Mouse (Mus musculus) regulatory T cell (primary cell): ENCODE data around the gene Tmem107.

Experiments
- in situ Hi-C: fragments of 300-600 bp; cut with MboI, MseI; formaldehyde crosslinking; loops from one replicate; pipeline ENCODE4 v1.15.1; 2025; ENCODE audit warnings: high pct_unique_total_duplicates

Gene Tmem107

DNA sequence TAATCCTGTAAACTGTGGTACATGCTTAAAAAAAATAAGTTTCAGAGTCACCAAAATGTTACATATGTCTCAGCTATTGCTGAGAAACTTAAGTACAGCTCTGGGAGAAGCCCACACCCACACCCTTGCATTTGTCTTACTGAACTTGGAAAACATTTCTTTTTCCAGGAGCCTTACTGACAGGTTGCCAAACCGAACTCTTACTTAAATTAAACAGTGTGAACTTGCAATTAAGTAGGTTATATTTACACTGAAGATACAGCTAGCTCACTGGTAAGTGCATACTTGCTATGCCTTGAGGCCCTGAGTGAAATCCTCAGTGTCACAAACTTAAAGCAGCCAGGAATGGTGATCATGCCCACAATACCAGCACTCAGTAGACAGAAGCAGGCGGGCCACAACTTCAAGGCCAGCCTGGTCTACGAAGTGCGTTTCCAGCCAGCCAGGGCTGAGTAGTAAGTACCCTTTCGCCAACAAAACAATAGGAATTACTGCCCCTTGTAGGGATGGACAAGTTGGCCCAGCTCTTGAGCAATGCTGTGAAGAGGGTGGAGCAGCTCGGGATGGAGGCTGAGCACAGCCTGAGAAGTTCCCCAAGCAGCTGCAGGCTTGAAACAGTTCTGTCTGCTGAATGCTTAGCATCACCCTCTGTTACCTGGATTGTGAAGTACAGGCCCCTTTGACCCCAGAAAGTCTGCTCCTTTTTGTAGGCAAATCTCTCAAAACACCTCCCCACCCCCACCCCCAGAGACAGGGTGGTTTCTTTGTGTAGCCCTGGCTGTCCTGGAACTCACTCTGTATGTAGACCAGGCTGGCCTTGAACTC is 3.6 kb downstream of the Tmem107 start:
- in situ Hi-C loops: no loop called here

DNA sequence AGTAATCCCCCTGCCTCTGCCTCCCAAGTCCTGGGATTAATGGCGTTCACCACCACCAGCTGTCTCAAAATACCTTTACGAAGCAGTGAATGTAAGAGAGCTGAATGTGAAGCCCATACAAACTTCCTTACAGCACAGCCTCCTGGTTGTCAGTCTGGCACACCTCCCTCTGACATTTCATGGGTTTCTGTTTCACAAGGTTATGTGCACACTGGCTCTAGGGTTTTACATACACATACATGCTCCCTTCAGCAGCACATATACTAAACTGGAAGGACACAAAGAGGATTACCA is 4.1 kb downstream of the Tmem107 start:
- in situ Hi-C loops: no loop called here

DNA sequence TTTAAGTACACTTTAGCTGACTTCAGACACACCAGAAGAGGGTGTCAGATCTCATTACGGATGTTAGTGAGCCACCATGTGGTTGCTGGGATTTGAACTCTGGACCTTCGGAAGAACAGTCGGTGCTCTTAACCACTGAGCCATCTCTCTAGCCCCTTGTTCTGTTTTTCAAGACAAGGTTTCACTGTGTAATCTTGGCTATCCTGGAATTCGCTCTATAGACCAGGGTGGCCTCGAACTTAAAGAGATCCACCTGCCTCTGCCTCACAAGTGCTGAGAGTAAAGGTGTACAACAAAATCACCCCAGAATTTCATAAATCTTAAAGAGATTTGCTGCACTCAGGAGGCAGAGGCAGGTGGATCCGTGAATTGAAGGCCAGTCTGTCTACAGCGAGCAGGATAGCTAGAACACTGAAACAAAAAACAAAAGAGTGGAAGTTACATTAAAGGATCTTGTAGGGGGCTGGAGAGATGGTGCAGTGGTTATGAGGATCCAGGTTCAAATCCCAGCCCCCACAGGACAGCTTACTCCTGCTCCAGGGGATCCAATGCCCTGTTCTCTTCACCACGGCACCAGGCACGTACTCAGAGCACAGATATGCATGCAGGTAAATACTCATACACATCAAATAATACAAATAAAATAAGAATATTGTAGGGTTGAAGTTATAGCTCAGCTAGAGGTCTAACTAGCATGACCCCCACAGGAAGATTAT is 5.3 kb downstream of the Tmem107 start:
- in situ Hi-C loops: no loop called here

- in situ Hi-C loops: no loop called here
These were observed 6.0 kb downstream of the Tmem107 start for GRCm38 (mm10) chr11:69076572-69076971.

DNA sequence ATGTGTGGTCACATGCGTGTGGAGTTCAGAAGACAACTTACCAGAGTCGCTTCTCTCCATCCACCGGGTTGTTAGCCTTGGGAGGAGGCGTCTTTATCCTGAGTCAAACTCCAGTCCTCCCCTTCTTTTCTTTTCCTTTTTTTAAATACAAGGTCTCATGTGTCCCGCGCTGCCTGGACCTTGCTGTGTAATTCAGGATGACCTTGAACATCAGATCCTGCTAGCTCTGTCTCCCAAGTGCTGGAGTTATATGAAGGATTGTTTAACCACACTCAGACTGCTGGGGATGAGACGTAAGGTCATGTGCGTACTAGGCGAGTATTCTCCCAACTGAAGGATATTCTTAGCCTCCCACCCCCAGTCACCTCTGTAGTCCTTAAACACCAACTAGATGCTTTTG is 6.7 kb downstream of the Tmem107 start:
- in situ Hi-C loops: no loop called here

- in situ Hi-C loops: no loop called here
These were observed 7.4 kb downstream of the Tmem107 start for GRCm38 (mm10) chr11:69078041-69078440.

DNA sequence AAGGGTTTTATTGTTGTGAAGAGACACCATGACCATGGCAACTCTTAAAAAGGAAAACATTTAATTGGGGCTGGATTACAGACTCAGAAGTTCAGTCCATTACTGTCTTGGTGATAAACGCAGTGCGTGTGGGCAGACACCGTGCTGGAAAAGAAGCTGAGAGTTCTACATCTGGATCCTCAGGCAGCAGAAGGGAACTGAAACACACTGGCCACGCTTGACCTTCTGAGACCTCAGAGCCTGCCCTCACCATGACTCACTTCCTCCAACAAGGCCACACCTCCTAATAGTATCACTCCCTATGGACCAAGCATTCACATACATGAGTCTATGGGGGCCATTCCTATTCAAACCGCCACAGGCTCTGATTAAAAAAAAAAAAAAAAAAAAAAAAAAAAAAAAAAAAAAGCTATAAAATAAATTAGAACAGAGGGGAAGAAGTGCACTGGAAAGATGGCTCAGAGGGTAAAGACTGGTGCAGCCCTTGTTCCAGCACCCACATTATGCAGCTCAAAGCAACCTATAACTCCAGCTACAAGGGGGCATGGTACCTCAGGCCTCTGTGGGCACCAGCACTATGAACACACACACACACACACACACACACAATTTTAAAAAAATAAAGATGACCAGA is 8.3 kb downstream of the Tmem107 start:
- in situ Hi-C loops: no loop called here

GRCm38 (mm10) chr11:69080102-69080854 is 9.7 kb downstream of the Tmem107 start:
- in situ Hi-C loops: loop anchor here (10.0 kb wide), 1 partner anchor 1685 kb away; the partner anchor contains the start of gene Zfp3

- in situ Hi-C loops: loop anchor here (10.0 kb wide), 1 partner anchor 1684 kb away; the partner anchor contains the start of gene Zfp3
These were observed 10.2 kb downstream of the Tmem107 start for GRCm38 (mm10) chr11:69080855-69081222.

DNA sequence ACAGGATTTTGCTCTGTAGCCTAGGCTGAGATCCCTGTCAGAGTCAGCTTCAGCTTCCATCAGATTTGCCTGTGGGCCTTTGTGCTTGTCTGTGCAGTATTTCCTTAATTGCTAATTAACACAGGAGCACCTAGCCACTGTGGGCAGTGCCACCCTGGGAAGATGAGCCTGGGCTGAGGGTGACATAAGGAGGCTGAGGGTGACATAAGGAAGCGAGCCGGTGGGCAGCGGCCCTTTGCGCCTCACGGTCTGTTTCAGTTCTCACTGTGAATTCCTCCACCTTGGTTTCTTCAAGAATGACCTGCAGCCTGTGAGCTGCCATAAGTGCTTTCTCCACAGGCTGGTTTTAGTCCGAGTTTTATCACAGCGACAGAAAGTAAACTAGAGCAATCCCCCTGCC is 11.0 kb downstream of the Tmem107 start:
- in situ Hi-C loops: loop anchor here (10.0 kb wide), 1 partner anchor 1683 kb away; the partner anchor contains the start of gene Zfp3

GRCm38 (mm10) chr11:69085608-69086007 is 15.0 kb downstream of the Tmem107 start:
- in situ Hi-C loops: loop anchor here (10.0 kb wide), 1 partner anchor 1679 kb away; the partner anchor contains the start of gene Zfp3

GRCm38 (mm10) chr11:69086390-69086789 is 15.8 kb downstream of the Tmem107 start:
- in situ Hi-C loops: loop anchor here (10.0 kb wide), 1 partner anchor 1678 kb away; the partner anchor contains the start of gene Zfp3

GRCm38 (mm10) chr11:69087082-69087481 is 16.5 kb downstream of the Tmem107 start:
- in situ Hi-C loops: loop anchor here (10.0 kb wide), 1 partner anchor 1678 kb away; the partner anchor contains the start of gene Zfp3

GRCm38 (mm10) chr11:69087597-69087996 is 17.0 kb downstream of the Tmem107 start:
- in situ Hi-C loops: loop anchor here (10.0 kb wide), 1 partner anchor 1677 kb away; the partner anchor contains the start of gene Zfp3

- in situ Hi-C loops: loop anchor here (10.0 kb wide), 1 partner anchor 1677 kb away; the partner anchor contains the start of gene Zfp3
These were observed 17.7 kb downstream of the Tmem107 start, which contains the start of gene Vamp2 for GRCm38 (mm10) chr11:69088103-69088855. TSS of gene Vamp2 (plus strand) at chr11:69088490.

DNA sequence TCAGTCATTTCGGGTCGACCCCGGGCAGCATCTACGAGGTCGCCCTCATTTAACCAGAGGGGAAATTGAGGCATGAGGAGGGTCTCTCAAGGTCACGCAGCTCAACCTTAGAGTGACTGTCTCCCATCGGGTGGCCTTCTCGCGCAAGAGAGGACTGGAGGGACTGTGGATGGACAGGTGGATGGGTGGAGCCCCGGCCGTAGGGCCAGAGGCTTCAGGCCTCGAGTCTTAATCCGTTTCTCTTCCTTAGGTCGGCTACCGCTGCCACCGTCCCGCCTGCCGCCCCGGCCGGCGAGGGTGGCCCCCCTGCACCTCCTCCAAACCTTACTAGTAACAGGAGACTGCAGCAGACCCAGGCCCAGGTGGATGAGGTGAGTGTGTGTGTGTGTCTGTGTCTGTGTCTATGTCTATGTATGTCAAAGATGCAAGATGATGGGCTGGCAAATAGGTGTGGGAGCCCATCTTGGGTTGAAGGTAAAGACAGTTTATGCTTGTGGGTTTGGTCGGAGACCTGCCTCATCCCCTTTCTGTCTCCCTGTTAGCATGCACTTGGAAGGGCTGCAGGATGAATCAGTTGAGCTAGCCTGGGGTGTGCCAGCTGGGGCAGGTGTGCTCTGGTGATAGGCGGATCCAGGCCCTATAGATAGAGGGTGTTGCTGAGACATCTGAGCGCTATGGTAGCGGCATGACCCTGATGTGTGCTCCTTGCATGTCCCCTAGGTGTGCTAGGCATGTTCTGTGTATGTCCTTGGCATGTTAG is 18.4 kb downstream of the Tmem107 start:
- in situ Hi-C loops: loop anchor here (10.0 kb wide), 1 partner anchor 1676 kb away; the partner anchor contains the start of gene Zfp3

GRCm38 (mm10) chr11:69089616-69090290 is 19.1 kb downstream of the Tmem107 start:
- in situ Hi-C loops: loop anchor here (10.0 kb wide), 2 partner anchors 905 to 1675 kb away; partner anchors contain the start of genes Gabarap, Phf23 and Zfp3

- in situ Hi-C loops: loop anchor here (10.0 kb wide), 1 partner anchor 904 kb away; the partner anchor contains the start of genes Gabarap and Phf23
These were observed 19.8 kb downstream of the Tmem107 start for GRCm38 (mm10) chr11:69090367-69090766.
